Mouse (Mus musculus) ovary, postnatal 14 days (tissue): ENCODE data around the gene Kdm4c.
"Not testable (repeated sequence)": the region's sequence is repeated elsewhere in the genome, so short reads cannot be mapped to it uniquely, and the experiment has no call there.

Experiments
- DNase-seq: peaks from one replicate; pipeline ENCODE4 v3.0.0; 2022; ENCODE audit warnings: low spot score

Gene Kdm4c

DNA sequence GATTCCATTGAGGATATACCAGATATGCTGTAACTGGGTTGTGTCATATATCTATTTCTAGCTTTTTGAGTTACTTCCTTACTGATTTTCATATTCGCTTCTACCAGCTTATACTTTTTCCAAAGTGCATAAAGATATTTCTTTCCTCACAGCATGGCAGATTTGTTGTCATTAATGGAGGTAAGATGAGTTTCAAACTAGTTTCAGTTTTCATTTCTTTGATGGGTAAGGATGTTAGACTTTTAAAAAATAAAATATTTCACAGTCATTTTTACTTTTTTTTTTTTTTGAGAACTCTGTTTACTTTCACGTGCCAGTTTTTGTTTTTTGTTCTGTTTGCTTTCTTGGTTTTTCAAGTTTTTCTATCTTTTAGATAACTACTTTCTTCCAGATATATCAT lies 70.6 kb downstream of the Kdm4c start:
- no peak for DNase-seq

DNA sequence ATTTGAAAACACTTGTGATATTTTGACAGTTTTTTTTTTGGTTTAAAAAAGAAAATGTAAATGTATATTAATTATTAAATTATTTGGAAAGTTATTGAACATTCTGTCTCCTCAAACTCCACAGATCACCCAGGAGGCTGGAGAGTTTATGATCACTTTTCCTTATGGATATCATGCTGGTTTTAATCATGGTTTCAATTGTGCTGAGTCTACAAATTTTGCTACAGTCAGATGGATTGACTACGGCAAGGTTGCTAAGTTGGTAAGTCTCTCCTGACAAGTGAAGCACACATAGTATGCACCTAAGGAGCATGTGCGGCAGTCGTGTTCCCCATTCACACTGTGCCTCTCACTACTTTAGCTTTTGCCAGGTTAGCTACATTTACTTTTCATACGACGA lies 73.1 kb downstream of the Kdm4c start:
- DNase-seq, result no peak

DNA sequence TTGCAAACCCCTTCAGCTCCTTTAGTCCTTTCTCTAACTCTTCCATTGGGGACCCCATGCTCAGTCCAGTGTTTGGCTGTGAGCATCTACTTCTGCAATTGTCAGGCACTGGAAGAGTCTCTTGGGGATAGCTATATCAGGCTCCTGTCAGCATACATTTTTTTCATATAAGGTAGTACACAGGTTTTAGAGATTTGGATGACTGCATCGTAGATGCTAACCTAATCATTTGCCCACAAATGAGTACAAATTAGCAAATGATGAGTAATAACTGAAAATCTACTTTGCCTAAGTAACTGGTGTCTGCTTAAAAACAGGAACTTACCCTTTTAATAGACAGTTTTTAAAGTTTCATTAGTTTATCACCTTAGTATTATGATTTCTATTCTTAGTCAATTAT lies 77.0 kb downstream of the Kdm4c start:
- no peak for DNase-seq

DNA sequence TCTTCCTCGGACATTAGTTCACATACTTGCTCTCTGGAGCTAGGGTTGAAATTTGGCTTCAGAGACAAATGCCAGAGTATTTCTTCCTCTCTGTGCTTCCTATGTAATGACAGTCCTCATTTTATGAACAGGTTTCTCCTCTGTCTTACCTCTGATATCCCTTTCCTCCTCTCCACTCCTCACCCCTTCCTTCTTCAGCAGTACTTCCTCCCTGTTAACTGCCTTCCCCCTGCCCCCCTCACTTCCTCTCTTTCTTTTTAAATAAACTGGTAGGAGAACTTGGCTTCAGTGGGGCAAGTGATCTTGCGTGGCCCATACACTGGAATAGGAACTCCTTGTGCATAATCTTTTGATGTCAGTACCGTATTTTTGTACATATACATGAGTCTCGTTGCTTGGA lies 115.2 kb downstream of the Kdm4c start:
- no peak for DNase-seq

DNA sequence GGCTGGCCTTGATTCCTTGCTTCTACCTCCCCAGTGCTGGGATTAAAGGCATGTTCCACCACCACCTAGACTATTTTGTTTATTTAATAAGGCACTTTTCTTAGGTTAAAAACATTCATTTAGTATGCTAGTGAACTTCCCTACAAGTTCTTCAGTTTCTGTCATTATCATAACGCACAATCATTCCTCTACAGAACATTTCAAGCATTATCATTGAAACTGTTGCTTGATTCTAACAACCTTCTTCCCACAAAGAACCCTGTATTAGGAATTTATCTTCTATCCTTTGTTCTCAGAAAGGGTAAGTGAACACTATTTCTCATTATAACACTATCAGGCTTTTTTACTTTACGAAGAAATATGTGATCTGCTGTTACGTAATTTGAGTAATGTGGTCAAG lies 118.0 kb downstream of the Kdm4c start:
- DNase-seq, result no peak

DNA sequence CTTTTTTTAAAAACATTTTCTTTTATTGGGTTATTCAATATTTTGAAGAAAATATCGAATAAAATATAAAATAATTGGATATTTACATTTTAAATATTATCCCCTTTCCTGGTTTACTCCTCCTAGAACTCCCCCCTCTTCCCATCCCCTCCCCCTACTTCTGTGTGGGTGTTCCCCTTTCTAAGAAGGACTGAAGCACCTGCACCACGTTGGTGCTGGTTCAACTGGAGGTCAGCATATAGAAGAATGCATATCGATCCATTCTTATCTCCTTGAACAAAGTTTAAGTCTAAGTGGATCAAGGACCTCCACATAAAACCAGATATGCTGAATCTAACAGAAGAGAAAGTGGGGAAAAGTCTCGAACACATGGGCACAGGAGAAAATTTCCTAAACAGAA lies 144.3 kb downstream of the Kdm4c start:
- DNase-seq, result no peak

DNA sequence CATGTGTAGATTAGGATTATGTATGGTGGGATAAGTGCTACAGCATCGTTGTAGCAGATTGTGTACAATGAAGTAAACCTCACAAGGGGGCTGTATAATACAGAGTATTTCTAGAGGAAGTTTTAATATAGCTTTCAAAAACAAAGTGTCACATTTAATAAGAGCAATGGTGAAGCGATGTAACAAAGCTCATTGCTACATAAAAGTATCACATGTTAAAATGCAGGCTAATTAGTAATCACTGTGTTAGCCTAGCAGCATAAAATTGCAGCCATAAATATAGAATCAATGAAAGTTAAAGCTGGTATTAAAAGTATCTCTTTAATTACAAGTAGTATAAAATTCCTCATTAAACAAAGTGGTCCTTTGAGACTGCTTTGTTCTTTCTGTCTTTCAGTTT lies 150.9 kb downstream of the Kdm4c start:
- DNase-seq, result no peak

DNA sequence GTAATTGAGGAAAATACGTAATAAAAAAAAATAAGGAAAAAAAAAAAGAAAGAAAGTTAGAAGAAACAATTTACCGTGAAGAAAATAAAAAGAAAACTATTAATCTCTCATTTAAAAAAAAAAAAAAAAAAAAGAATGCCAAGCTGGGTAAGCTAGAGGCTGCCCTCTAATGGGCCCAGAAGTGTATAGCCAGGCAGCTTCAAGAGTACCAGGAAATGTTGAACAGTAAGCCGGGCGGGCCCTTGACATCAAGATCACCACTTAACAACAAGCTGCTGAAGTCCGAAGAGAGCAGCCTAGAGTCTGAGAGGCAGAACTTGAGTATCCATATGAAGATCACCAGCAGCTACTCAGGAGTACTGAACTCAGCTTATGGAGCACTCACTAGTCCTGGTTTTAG lies 154.3 kb downstream of the Kdm4c start:
- no peak for DNase-seq

DNA sequence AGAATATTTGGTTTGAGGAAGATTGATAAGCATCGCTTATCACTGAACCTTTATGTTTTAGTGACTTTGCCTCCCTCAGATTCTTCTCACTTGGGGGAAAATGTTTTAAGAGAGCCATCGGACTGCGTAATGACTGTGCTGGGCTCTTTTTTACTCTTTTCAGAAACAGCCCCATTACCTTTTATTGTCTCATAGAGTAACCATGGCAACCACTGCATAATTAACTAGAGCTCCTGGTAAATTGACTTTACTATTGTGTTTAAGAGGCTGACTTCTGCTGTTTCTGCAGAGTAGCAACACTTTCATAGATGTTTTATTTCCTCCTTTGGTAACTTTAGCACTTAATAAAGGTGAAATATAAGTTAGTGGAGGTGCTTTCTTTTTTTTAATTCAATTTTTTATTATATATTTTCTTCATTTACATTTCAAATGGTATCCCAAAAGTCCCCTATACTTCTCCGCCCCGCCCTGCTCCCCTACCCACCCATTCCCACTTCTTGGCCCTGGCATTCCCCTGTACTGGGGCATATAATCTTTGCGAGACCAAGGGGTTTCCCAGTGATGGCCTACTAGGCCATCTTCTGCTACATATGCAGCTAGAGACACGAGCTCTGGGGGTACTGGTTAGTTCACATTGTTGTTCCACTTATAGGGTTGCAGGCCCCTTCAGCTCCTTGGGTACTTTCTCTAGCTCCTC lies 159.5 kb downstream of the Kdm4c start:
- DNase-seq, result not testable (repeated sequence)

DNA sequence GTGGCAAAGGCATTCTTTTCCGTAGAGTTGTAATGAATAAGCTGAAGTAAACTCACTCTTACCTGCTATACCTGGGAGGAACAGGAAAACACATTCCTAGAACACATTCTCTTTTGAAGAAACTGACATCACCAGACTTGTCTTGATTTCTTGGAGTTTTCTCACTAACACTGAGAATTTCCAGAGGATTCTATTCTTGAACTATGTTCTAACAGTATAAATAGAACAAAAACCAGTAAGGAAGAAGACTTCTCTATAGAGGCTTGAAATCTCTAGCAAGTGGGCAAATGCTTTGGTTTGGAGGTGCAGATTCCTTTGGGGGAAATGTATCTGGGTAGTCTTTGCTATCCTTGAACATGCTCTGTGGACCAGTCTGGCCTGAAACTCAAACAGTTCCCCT lies 166.4 kb downstream of the Kdm4c start:
- DNase-seq, result no peak

DNA sequence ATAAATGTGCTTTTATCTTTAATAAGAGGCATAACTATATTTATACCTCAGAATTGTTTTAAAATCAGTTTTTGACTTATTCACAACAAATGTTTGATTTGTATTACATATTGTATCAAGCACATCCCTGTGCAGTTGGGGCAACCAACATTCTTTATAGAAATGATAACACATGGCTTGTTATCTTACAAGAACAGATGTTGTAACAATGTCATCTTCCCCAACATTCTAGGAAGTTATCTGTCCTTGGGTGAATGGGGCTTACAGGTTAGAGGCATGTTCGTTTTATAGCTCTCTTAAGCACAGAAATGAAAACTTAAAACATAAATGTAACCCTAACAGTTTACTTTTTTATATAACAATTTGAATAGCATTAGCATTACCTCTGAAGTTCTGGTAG lies 177.5 kb downstream of the Kdm4c start:
- no peak for DNase-seq
